Mouse (Mus musculus): ENCODE measurements around the gene Rab24. TPM values are rescaled to one million over a fixed set of nuclear protein-coding genes. Genes with fewer than 3 reads are reported as not detected.
A peak's percentile ranks its signal among the peaks of the same experiment; 100 is the strongest.

Rab24 gene
- polyA plus RNA-seq (2014; fragmentation: Nextera tagmentation; extraction: Ambion mirVana): 78.7 and 79.6 TPM in 2 replicates

DNA sequence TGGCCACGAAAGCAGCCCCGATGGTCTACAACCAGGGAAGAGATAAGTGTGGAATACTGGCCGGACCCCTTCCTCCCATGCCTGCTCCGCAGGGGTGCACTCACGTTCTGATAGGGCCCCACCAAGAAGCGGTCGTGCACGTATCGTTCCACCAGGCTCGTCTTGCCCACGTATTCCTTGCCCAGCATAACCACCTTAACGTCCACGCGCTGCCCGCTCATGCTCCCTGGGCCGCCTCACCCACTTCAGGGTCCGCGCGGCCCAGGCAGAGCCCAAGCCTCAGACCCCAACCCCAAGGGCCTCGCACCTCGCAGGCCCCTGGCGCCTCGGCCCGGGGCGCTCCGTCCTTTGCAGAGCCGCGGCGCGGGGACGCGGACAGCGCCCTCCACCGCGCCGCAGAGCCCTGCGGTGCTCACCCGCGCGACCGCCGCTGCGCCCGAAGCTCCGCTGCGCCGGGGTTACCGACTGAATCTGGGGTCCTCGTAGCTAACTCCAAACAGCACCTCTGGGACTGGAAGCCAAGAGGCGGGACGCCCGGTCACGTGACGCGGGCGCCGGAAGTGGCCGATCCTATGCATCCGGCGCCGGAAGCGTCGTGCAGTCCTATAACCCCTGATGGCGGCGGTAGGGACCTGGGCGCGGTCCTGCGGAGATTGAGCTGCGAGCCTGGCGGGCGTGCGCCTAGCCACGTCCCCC is at the start of gene Rab24:
TSS of gene Rab24 (minus strand) at position 513 of the 696 bp plus-strand sequence.
- Histone ChIP-seq H3K9me3 (ENCODE audit: control insufficient read depth, low read length) (no peaks in the 10 kb centered on the region), H3K4me1 (replicated peaks; ENCODE audit: control insufficient read depth, insufficient read depth, low read length) (peaks cover 18% of the 10 kb centered on the region), H3K9ac (ENCODE audit: low read depth, low read length) (peak within 1 kb of the TSS; percentile 97), H3K27ac (ENCODE audit: low read depth, low read length) (peak within 1 kb of the TSS; percentile 72), H3K4me2 (peak within 1 kb of the TSS; percentile 99), H3K4me3 (ENCODE audit: low read depth, low read length) (peak within 1 kb of the TSS; percentile 94), H3K27me3 (replicated peaks; ENCODE audit: control insufficient read depth, insufficient read depth, low read length) (no peaks in the 10 kb centered on the region), H3K36me3 (ENCODE audit: control insufficient read depth, insufficient read depth, low read length) (peaks cover 40% of the 10 kb centered on the region)
- WGBS: under 1% methylated on average over 72 of the region's 73 CpGs
- ATAC-seq (replicated peaks; ENCODE audit: low FRiP score) (peak; percentile 93), DNase-seq (ENCODE audit: low spot score) (peak; percentile 86)

- ATAC-seq (replicated peaks; ENCODE audit: low FRiP score): no peak
- H3K27me3 ChIP-seq (replicated peaks; ENCODE audit: control insufficient read depth, insufficient read depth, low read length): no peaks in the 10 kb centered on the region; the same call in 1 of the 2 replicates
- H3K9me3 ChIP-seq (ENCODE audit: control insufficient read depth, low read length): no peaks in the 10 kb centered on the region
These were observed 49.4 kb upstream of the Rab24 start for GRCm38 (mm10) chr13:55371007-55371681.

DNA sequence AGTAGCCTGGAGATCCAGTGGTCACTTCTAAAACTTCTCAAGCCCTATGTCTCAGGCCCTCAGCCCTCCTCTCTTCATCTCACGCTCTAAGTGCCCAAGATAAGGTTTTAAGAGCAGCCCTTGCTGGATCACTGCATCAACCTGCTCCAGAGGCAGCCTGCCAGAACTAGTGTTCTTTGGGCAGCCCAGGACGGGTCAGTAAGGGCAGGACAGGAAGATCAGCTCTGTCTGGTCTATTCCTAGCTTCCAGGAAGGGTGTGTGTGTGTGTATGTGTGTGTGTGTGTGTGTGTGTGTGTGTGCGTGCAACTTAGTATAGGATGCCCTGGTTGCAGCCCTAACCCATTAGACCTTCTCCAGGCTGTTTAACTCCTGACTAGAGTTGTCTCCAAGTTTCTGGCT is 48.5 kb upstream of the Rab24 start:
- DNase-seq (ENCODE audit: low spot score) (no peak), ATAC-seq (replicated peaks; ENCODE audit: low FRiP score) (no peak)
- Histone ChIP-seq H3K9ac (ENCODE audit: low read depth, low read length) (peak overlapping the region; percentile 58; the same call in 1 of the 2 replicates), H3K4me3 (ENCODE audit: low read depth, low read length) (peak overlapping the region; percentile 32), H3K27ac (ENCODE audit: low read depth, low read length) (no peak overlapping the region), H3K27me3 (replicated peaks; ENCODE audit: control insufficient read depth, insufficient read depth, low read length) (no peaks in the 10 kb centered on the region; the same call in 1 of the 2 replicates), H3K36me3 (ENCODE audit: control insufficient read depth, insufficient read depth, low read length) (no peaks in the 10 kb centered on the region), H3K9me3 (ENCODE audit: control insufficient read depth, low read length) (no peaks in the 10 kb centered on the region), H3K4me1 (replicated peaks; ENCODE audit: control insufficient read depth, insufficient read depth, low read length) (peaks cover 12% of the 10 kb centered on the region), H3K4me2 (peak overlapping the region; percentile 61)
- 46% methylated on average over 3 of the region's 3 CpGs for WGBS

More at GRCm38 (mm10) chr13:55371007-55371681, 49.4 kb upstream of the Rab24 start:
- Histone ChIP-seq H3K9ac (ENCODE audit: low read depth, low read length) (no peak overlapping the region), H3K4me1 (replicated peaks; ENCODE audit: control insufficient read depth, insufficient read depth, low read length) (peaks cover 12% of the 10 kb centered on the region), H3K36me3 (ENCODE audit: control insufficient read depth, insufficient read depth, low read length) (no peaks in the 10 kb centered on the region), H3K4me2 (peak overlapping the region; percentile 16; the same call in 1 of the 2 replicates), H3K27ac (ENCODE audit: low read depth, low read length) (no peak overlapping the region), H3K4me3 (ENCODE audit: low read depth, low read length) (no peak overlapping the region)
- WGBS: 65% methylated on average over 8 of the region's 8 CpGs
- no peak for DNase-seq (ENCODE audit: low spot score)

DNA sequence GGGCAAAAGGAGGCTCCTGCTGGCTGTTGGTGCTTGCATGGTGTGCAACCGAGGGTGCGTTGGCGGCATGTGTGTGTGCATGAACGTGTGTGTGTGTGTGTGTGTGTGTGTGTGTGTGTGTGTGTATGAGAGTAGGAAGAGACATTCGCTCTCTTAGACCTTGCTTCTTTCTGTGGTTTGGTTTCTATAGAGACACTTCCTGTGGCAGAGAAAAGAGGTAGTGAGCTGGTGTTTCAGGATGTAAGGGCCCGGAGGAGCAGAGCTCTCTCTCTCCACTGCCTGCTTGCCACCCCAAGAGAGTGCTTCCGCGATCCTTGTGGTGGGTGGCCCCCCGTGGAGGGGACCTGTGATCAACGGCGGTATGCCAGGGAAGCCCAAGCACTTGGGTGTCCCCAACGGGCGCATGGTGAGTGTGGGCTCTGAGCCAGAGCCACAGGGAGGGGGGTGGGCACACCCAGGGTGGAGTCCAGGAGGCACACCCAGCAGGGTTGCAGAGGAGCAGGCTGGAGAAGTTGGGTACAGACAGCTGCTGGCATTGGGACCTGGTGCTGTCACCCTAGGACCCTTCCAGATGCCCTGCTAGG is 47.9 kb upstream of the Rab24 start, which contains the start of gene Rgs14:
TSS of gene Rgs14 (plus strand) at position 202 of the 584 bp plus-strand sequence.
- Histone ChIP-seq H3K4me2 (peak within 1 kb of the TSS; percentile 61), H3K4me1 (replicated peaks; ENCODE audit: control insufficient read depth, insufficient read depth, low read length) (peaks cover 12% of the 10 kb centered on the region), H3K27me3 (replicated peaks; ENCODE audit: control insufficient read depth, insufficient read depth, low read length) (no peaks in the 10 kb centered on the region; the same call in 1 of the 2 replicates), H3K4me3 (ENCODE audit: low read depth, low read length) (peak within 1 kb of the TSS; percentile 32), H3K9ac (ENCODE audit: low read depth, low read length) (peak within 1 kb of the TSS; percentile 58; the same call in 1 of the 2 replicates), H3K9me3 (ENCODE audit: control insufficient read depth, low read length) (no peaks in the 10 kb centered on the region), H3K36me3 (ENCODE audit: control insufficient read depth, insufficient read depth, low read length) (no peaks in the 10 kb centered on the region), H3K27ac (ENCODE audit: low read depth, low read length) (peak within 1 kb of the TSS; percentile 5; the same call in 1 of the 2 replicates)
- DNase-seq (ENCODE audit: low spot score) (peak; percentile 48), ATAC-seq (replicated peaks; ENCODE audit: low FRiP score) (peak; percentile 82)
- 27% methylated on average over 13 of the region's 13 CpGs for WGBS

DNA sequence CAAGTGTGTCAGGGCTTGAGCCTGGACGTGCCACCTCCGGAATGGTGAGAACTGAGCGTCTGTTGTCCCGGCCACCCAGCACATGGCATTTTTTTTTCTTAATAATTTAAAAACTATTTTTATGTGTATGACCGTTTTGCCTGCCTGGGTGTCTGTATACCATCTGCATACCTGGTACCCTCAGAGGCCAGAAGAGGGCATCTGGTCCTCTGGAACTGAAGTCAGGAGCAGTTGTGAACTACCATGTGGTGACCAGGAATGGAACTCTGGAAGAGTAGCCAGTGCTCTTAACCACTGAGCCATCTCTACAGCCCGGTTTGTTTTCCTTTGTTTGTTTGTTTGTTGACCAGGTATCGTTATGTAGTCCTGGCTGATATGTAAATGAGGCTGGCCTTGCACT is 46.7 kb upstream of the Rab24 start:
- ATAC-seq (replicated peaks; ENCODE audit: low FRiP score) (no peak), DNase-seq (ENCODE audit: low spot score) (no peak)
- 72% methylated on average over 7 of the region's 7 CpGs for WGBS
- no peak overlapping the region for H3K27ac ChIP-seq (ENCODE audit: low read depth, low read length)
- H3K4me2 ChIP-seq: no peak overlapping the region
- no peaks in the 10 kb centered on the region; the same call in 1 of the 2 replicates for H3K27me3 ChIP-seq (replicated peaks; ENCODE audit: control insufficient read depth, insufficient read depth, low read length)
- H3K9ac ChIP-seq (ENCODE audit: low read depth, low read length): no peak overlapping the region
- no peaks in the 10 kb centered on the region for H3K9me3 ChIP-seq (ENCODE audit: control insufficient read depth, low read length)
- peaks cover 12% of the 10 kb centered on the region for H3K4me1 ChIP-seq (replicated peaks; ENCODE audit: control insufficient read depth, insufficient read depth, low read length)
- no peak overlapping the region for H3K4me3 ChIP-seq (ENCODE audit: low read depth, low read length)
- no peaks in the 10 kb centered on the region for H3K36me3 ChIP-seq (ENCODE audit: control insufficient read depth, insufficient read depth, low read length)

- DNase-seq (ENCODE audit: low spot score) (peak; percentile 94), ATAC-seq (replicated peaks; ENCODE audit: low FRiP score) (peak; percentile 97)
- peaks cover 20% of the 10 kb centered on the region for H3K36me3 ChIP-seq (ENCODE audit: control insufficient read depth, insufficient read depth, low read length)
- peak within 1 kb of the TSS; percentile 89 for H3K9ac ChIP-seq (ENCODE audit: low read depth, low read length)
- H3K4me2 ChIP-seq: peak within 1 kb of the TSS; percentile 83
- H3K4me3 ChIP-seq (ENCODE audit: low read depth, low read length): peak within 1 kb of the TSS; percentile 91
- H3K4me1 ChIP-seq (replicated peaks; ENCODE audit: control insufficient read depth, insufficient read depth, low read length): peaks cover 19% of the 10 kb centered on the region
- H3K27ac ChIP-seq (ENCODE audit: low read depth, low read length): peak within 1 kb of the TSS; percentile 90
- H3K27me3 ChIP-seq (replicated peaks; ENCODE audit: control insufficient read depth, insufficient read depth, low read length): no peaks in the 10 kb centered on the region
- no peaks in the 10 kb centered on the region for H3K9me3 ChIP-seq (ENCODE audit: control insufficient read depth, low read length)
- WGBS: under 1% methylated on average over 35 of the region's 35 CpGs
These were observed 40.8 kb upstream of the Rab24 start, which contains the start of gene Lman2 for GRCm38 (mm10) chr13:55362453-55363060. Lman2 (minus strand) TSS chr13:55362783.

GRCm38 (mm10) chr13:55361974-55362452 is 40.3 kb upstream of the Rab24 start:
- Histone ChIP-seq H3K9me3 (ENCODE audit: control insufficient read depth, low read length) (no peaks in the 10 kb centered on the region), H3K9ac (ENCODE audit: low read depth, low read length) (peak overlapping the region; percentile 89), H3K4me1 (replicated peaks; ENCODE audit: control insufficient read depth, insufficient read depth, low read length) (peaks cover 19% of the 10 kb centered on the region), H3K4me2 (peak overlapping the region; percentile 83), H3K27me3 (replicated peaks; ENCODE audit: control insufficient read depth, insufficient read depth, low read length) (no peaks in the 10 kb centered on the region), H3K4me3 (ENCODE audit: low read depth, low read length) (peak overlapping the region; percentile 91), H3K36me3 (ENCODE audit: control insufficient read depth, insufficient read depth, low read length) (peaks cover 25% of the 10 kb centered on the region), H3K27ac (ENCODE audit: low read depth, low read length) (peak overlapping the region; percentile 90)
- DNase-seq (ENCODE audit: low spot score) (peak; percentile 52), ATAC-seq (replicated peaks; ENCODE audit: low FRiP score) (peak; percentile 33)
- WGBS: 1% methylated on average over 32 of the region's 32 CpGs

DNA sequence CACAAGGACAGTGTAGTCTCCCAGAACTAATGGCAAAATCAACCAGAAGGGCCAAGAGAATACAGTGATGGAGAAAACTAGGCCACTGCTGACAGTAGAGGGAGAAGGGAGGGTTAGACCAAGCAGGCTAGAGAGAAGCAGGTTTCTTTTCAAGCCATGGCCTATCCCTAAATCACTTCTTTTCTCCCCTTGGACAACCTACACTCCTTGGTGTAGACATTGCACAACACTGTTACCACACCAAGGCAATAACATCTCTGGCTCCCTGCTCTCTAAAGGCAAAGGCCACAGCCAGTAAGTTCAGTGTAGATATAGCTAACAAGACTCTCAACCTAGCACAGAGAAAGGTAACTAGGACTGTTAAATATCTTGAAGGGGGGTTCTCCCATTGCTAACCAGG is 39.4 kb upstream of the Rab24 start:
- H3K9me3 ChIP-seq (ENCODE audit: control insufficient read depth, low read length): no peaks in the 10 kb centered on the region
- ATAC-seq (replicated peaks; ENCODE audit: low FRiP score) (no peak), DNase-seq (ENCODE audit: low spot score) (no peak)
- no peaks in the 10 kb centered on the region for H3K27me3 ChIP-seq (replicated peaks; ENCODE audit: control insufficient read depth, insufficient read depth, low read length)
- peak overlapping the region; percentile 91 for H3K4me3 ChIP-seq (ENCODE audit: low read depth, low read length)
- peak overlapping the region; percentile 89 for H3K9ac ChIP-seq (ENCODE audit: low read depth, low read length)
- peaks cover 30% of the 10 kb centered on the region for H3K36me3 ChIP-seq (ENCODE audit: control insufficient read depth, insufficient read depth, low read length)
- H3K27ac ChIP-seq (ENCODE audit: low read depth, low read length): no peak overlapping the region
- H3K4me2 ChIP-seq: peak overlapping the region; percentile 83
- H3K4me1 ChIP-seq (replicated peaks; ENCODE audit: control insufficient read depth, insufficient read depth, low read length): peaks cover 19% of the 10 kb centered on the region

Measured in liver, embryonic 11.5 days (tissue).